ENCODE assay signal across 12 mouse cellular contexts in genomic region chr2:72369140-72369600, GRCm38 (mm10).
DNase-seq lines count a peak whose midpoint lies in the region; ATAC-seq and TF ChIP-seq lines count a peak whose summit lies in the region.
"Had no signal": no experiment of that assay in that cellular context is flagged by ENCODE, and none has a peak within 500 bp of the region (broad histone marks: within the 10 kb centered on the region; RNA-seq: fewer than 3 reads in every experiment).

No protein-coding gene starts in this region.

- no peak for TF ChIP-seq CTCF in kidney, postnatal 0 days (IDR thresholded peaks at IDR 0.05; ENCODE audit: low read depth)

- no peak overlapping the region for H3K4me2 ChIP-seq in kidney, postnatal 0 days (ENCODE audit: low read length)
- no peak overlapping the region for H3K4me2 ChIP-seq in kidney, embryonic 14.5 days (replicated peaks; ENCODE audit: low read depth, low read length)
- H3K4me2 ChIP-seq in heart, embryonic 12.5 days, result peak overlapping the region; percentile 50
- H3K4me2 ChIP-seq in liver, embryonic 16.5 days (ENCODE audit: low read depth, low read length), result no peak overlapping the region
- H3K4me2 ChIP-seq in stomach, embryonic 14.5 days (replicated peaks; ENCODE audit: low read depth, low read length), result no peak overlapping the region

- H3K9me3 ChIP-seq in kidney, postnatal 0 days (replicated peaks; ENCODE audit: low read length), result no peaks in the 10 kb centered on the region
- H3K9me3 ChIP-seq in kidney, embryonic 14.5 days (ENCODE audit: control insufficient read depth, low read length), result no peaks in the 10 kb centered on the region
- H3K9me3 ChIP-seq in heart, embryonic 12.5 days (replicated peaks), result no peaks in the 10 kb centered on the region
- no peaks in the 10 kb centered on the region for H3K9me3 ChIP-seq in liver, embryonic 16.5 days (replicated peaks; ENCODE audit: control insufficient read depth, low read length)
- no peaks in the 10 kb centered on the region for H3K9me3 ChIP-seq in stomach, embryonic 14.5 days (ENCODE audit: control insufficient read depth, low read depth, low read length)

- H3K27ac ChIP-seq in kidney, postnatal 0 days, result peak overlapping the region; percentile 67
- H3K27ac ChIP-seq in kidney, embryonic 14.5 days (ENCODE audit: low read depth, low read length), result no peak overlapping the region
- H3K27ac ChIP-seq in heart, embryonic 12.5 days (ENCODE audit: poor library complexity, severe bottlenecking), result peak overlapping the region; percentile 83
- 0 out of 2 replicates have a peak overlapping the region, but pooled peaks have one; percentile 55 for H3K27ac ChIP-seq in liver, embryonic 16.5 days (ENCODE audit: low read length)
- peak overlapping the region; percentile 35 for H3K27ac ChIP-seq in stomach, embryonic 14.5 days (ENCODE audit: low read length)
- H3K27ac ChIP-seq: liver, embryonic 14.5 days had no signal

- no peaks in the 10 kb centered on the region for H3K27me3 ChIP-seq in kidney, postnatal 0 days (ENCODE audit: insufficient read depth, low read length)
- H3K27me3 ChIP-seq in kidney, embryonic 14.5 days (ENCODE audit: control insufficient read depth, insufficient read depth, low read length), result no peaks in the 10 kb centered on the region
- no peaks in the 10 kb centered on the region for H3K27me3 ChIP-seq in heart, embryonic 12.5 days (replicated peaks)
- no peaks in the 10 kb centered on the region for H3K27me3 ChIP-seq in liver, embryonic 16.5 days (ENCODE audit: control insufficient read depth, insufficient read depth, low read depth, low read length)
- no peaks in the 10 kb centered on the region for H3K27me3 ChIP-seq in stomach, embryonic 14.5 days (ENCODE audit: control insufficient read depth, insufficient read depth, low read length)

- H3K4me1 ChIP-seq in kidney, postnatal 0 days (replicated peaks; ENCODE audit: insufficient read depth, low read length), result peaks cover 18% of the 10 kb centered on the region
- peaks cover 8% of the 10 kb centered on the region; the same call in 1 of the 2 replicates for H3K4me1 ChIP-seq in kidney, embryonic 14.5 days (ENCODE audit: control insufficient read depth, insufficient read depth, low read length)
- H3K4me1 ChIP-seq in heart, embryonic 12.5 days (replicated peaks), result peaks cover 39% of the 10 kb centered on the region
- peaks cover 3% of the 10 kb centered on the region for H3K4me1 ChIP-seq in liver, embryonic 16.5 days (ENCODE audit: control insufficient read depth, low read depth, low read length)
- peaks cover 9% of the 10 kb centered on the region; the same call in 1 of the 2 replicates for H3K4me1 ChIP-seq in stomach, embryonic 14.5 days (ENCODE audit: control insufficient read depth, insufficient read depth, low read length)

- no peak overlapping the region for H3K9ac ChIP-seq in kidney, postnatal 0 days (ENCODE audit: low read depth, low read length)
- H3K9ac ChIP-seq in kidney, embryonic 14.5 days (ENCODE audit: low read depth, low read length), result no peak overlapping the region
- 0 out of 2 replicates have a peak overlapping the region, but pooled peaks have one; percentile 37 for H3K9ac ChIP-seq in heart, embryonic 12.5 days
- H3K9ac ChIP-seq in liver, embryonic 16.5 days (ENCODE audit: low read depth, low read length), result no peak overlapping the region
- no peak overlapping the region for H3K9ac ChIP-seq in stomach, embryonic 14.5 days (replicated peaks; ENCODE audit: low read depth, low read length)
- H3K9ac ChIP-seq: liver, embryonic 14.5 days had no signal

- no peak overlapping the region for H3K4me3 ChIP-seq in kidney, postnatal 0 days (replicated peaks; ENCODE audit: low read depth, low read length)
- no peak overlapping the region for H3K4me3 ChIP-seq in kidney, embryonic 14.5 days (ENCODE audit: low read length)
- H3K4me3 ChIP-seq in heart, embryonic 12.5 days, result no peak overlapping the region; the same call in 1 of the 2 replicates
- no peak overlapping the region for H3K4me3 ChIP-seq in liver, embryonic 16.5 days (ENCODE audit: low read depth, low read length)
- no peak overlapping the region for H3K4me3 ChIP-seq in stomach, embryonic 14.5 days (ENCODE audit: low read depth, low read length)

- no peaks in the 10 kb centered on the region for H3K36me3 ChIP-seq in kidney, postnatal 0 days (ENCODE audit: insufficient read depth, low read length)
- no peaks in the 10 kb centered on the region for H3K36me3 ChIP-seq in kidney, embryonic 14.5 days (ENCODE audit: control insufficient read depth, insufficient read depth, low read length)
- peaks cover 32% of the 10 kb centered on the region for H3K36me3 ChIP-seq in heart, embryonic 12.5 days
- peaks cover 5% of the 10 kb centered on the region for H3K36me3 ChIP-seq in liver, embryonic 16.5 days (ENCODE audit: control insufficient read depth, insufficient read depth)
- H3K36me3 ChIP-seq in stomach, embryonic 14.5 days (ENCODE audit: control insufficient read depth, insufficient read depth, low read length), result no peaks in the 10 kb centered on the region

- ATAC-seq in kidney, postnatal 0 days (replicated peaks; ENCODE audit: low FRiP score, low read depth), result no peak
- ATAC-seq in kidney, embryonic 14.5 days (ENCODE audit: low FRiP score, low TSS enrichment), result no peak
- no peak for ATAC-seq in heart, embryonic 12.5 days (ENCODE audit: insufficient number of reproducible peaks, low FRiP score)
- no peak for ATAC-seq in liver, embryonic 16.5 days (ENCODE audit: low read depth)
- ATAC-seq in stomach, embryonic 14.5 days (ENCODE audit: insufficient number of reproducible peaks, insufficient read depth, low FRiP score, low read depth), result peak; percentile 84
- no peak for ATAC-seq in frontal cortex, adult (ENCODE audit: low TSS enrichment)
- ATAC-seq: forebrain, embryonic 16.5 days had no signal

- peak; percentile 58 for DNase-seq in kidney, postnatal 0 days (ENCODE audit: low spot score)
- DNase-seq in thymus, adult 18-20 months, result no peak
- DNase-seq in MN1 (ENCODE audit: low spot score), result no peak
- DNase-seq: cerebellum, postnatal 36 days; kidney, adult 18-20 months had no signal

- WGBS in kidney, postnatal 0 days, result 54% methylated on average over 6 of the region's 6 CpGs
- WGBS in kidney, embryonic 14.5 days, result 77% methylated on average over 6 of the region's 6 CpGs
- WGBS in heart, embryonic 12.5 days, result 12% methylated on average over 6 of the region's 6 CpGs
- 14% methylated on average over 6 of the region's 6 CpGs for WGBS in liver, embryonic 16.5 days (ENCODE audit: insufficient replicate concordance)
- WGBS in stomach, embryonic 14.5 days, result 19% methylated on average over 6 of the region's 6 CpGs
